Mouse (Mus musculus): ENCODE results near the gene Klhl18.
"Not testable (repeated sequence)": the region's sequence is repeated elsewhere in the genome, so short reads cannot be mapped to it uniquely, and the experiment has no call there.

DNA sequence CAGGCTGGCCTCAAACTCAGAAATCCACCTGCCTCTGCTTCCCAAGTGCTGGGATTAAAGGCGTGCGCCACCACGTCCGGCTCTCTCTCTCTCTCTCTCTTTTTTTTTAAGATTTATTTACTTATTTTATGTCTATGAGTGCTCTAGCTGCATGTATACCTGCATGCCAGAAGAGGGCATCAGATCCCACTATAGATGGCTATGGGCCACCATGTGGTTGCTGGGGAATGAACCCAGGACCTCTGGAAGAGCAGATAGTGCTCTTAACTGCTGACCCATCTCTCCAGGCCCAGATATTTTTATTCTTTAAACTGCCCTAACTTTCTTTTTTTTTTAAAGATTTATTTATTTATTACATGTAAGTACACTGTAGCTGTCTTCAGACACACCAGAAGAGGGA lies 73.3 kb downstream of the Klhl18 start:
- not testable (repeated sequence) for TF ChIP-seq TAL1, GATA1 (IDR thresholded peaks at IDR 0.05; ENCODE audit: low read length)
